Mouse (Mus musculus): Measurements from ENCODE around the gene Fam102a. TPM values are rescaled to one million over a fixed set of nuclear protein-coding genes. Genes with fewer than 3 reads are reported as not detected.

The Fam102a gene
- total RNA-seq, 4 experiments from 2014 or later = 1.6 to 3.8 (median 2.9) TPM

DNA sequence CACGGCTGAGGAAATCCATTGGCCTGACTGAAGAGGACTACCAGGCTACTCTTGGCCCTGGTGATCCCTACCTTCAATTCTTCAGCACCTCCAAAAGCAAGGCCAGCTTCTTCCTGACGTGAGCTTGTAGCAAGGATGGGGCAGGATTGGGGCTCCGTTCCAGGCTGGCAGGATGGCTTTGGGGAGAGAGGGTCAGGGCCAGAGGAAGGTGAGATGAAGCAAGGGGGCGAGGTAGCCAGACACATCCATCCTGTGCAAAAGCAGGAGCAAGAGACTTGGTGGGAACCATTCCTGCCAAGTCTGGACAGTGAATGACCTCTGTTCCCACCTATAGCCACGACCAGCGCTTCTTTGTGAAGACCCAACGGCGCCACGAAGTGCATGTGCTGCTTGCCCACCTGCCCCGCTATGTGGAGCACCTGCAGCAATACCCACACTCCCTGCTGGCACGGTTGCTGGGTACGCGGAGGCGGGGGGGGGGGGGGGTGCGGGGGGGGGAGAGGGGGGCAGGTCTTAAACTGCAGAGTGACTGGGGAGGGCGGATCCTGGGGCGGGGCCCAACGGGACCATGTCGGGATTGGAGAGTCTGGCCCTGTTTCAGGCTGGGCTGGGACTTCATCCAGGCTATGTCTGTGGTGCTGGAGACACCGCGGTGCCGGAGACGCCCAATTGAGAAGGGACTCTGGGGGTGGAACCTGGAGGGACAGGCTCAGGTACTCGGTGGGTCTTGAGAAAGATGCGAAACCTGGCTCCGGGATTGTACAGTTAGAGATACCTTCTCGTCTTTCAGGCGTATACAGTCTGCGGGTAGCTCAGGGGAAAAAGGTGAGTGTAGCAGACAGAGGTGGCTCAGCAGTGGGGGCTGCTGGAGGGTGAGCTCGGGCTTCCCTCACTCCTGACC is 43.3 kb downstream of the Fam102a start:
- DNase-seq (ENCODE audit: low spot score in 2 of 2) = no peak

DNA sequence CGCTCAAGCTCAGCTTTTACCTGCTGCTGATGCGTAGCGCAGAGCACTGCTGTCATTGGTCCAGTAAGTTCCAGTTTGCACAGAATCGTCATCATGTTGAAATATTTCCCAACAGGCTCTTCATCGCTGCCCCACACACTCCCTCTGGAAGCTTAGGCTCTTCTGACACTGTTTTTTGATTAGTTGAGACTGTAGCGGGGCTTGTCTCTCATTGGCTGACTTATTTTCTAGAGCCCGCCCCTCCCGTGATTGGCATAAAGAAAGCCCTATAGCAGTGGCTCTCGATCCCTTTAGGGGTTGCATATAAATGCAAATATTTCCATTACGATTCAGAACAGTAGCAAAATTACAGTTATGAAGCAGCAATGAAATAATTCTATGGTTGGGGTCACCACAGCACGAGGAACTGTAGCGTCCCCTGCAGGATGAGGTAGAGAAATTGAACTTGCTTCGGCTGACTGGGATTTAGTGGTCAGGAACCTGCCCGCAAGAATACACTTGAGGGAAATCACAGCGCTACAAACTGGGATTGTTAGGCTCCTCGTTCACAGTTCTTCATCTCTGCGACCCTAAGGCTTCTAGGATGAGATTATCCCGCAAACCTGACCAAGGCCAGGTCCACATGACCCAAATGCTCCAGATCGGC is 46.4 kb downstream of the Fam102a start:
- DNase-seq (ENCODE audit: low spot score in 2 of 2) = no peak

DNA sequence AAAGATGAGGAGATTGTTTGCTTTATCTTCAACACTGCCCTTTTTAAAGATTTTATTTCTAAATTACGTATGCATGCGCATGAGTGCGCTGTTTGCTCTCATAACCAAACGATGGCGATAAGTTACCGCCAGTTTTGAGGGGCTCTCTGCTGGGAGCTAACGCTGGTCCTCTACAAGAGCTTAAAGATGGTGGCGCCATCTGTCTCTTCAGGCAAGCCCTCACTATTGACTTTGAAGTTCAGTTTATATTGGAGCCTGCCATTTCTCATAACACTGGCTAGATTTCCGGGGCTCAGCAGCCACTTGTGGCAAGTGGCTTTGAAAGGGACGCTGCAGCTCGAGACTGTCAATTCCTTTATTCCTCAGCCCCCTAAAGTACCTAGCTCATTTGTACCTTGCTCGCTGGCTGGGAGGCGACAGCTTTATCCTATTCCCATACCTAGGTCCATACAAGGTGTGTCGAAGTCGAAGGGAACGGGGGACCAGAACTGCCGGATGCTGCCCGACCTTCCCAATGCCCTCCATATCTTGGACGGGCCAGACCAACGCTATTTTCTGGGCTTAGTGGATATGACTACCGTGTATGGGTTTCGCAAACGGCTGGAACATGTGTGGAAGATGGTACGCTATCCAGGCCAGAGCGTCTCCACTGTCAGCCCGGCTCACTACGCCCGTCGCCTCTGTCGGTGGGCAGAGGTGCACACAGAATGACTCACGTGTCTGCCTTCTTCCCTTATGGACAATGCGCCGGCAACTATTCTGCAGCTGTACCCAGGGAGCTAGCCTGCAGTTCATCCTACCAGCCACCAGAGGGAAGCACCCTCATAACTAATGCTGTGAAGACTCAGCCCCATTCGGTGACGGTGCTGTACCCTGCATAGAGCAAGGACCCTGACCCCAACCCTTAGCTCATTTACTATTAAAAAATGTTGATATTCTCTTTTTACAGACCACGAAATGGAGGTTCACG is 48.0 kb downstream of the Fam102a start:
- peak; percentile 61 to 70 for DNase-seq (ENCODE audit: low spot score in 2 of 2)

DNA sequence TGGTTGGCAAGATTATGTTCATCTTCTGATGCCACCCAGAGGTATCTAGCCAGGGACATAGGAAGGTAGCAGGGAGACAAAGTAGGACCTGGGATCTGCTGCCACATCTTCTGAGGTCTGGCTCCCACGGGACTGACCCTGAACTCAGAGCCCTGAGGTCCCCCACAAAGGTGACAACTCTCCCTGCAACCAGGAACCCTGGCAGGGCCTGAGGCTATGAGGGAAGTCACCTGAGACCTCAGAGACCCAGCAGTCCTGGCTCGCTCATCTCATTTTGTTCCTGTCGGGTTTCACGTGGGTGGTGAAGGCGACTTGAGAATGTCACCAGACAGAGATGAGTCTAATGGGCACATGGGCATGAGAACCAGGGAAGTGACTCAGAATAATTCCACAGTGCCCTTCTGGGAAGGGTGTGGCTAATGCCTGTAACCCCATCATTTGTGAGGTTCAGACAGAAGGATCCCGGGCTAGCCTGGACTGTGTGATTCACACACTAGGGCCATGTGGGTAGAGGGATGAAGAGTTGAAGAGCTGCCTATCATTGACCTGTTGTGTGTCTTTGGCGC is 50.1 kb downstream of the Fam102a start:
- no peak for DNase-seq (ENCODE audit: low spot score in 2 of 2)

DNA sequence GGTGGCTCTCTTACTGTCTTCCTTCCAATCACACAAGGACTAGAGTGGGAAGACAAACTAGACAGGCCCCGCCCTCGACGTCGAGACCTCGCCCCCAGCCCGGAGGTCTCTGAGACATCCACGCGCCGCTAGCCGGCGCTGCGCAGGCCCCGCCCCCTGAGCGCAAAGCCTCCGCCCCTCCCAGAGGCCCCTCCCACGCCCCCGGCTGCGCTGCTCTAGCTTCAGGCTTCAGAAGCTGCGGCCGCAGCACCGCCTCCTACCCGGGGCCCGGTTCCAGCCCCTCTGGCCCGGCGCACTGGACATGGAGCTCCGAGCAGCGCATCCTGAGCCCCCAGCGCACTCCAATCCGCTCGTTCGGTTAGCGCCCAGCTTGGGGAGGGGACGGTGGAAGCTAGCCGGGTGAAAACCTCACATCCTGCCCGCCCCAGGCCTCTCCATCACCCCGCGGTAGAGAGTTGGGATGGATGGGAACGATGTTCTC is 51.8 kb downstream of the Fam102a start, which contains the start of gene St6galnac4:
St6galnac4 (plus strand) TSS at position 225 of the 481 bp plus-strand sequence.
- peak; percentile 85 to 89 for DNase-seq (ENCODE audit: low spot score in 2 of 2)

DNA sequence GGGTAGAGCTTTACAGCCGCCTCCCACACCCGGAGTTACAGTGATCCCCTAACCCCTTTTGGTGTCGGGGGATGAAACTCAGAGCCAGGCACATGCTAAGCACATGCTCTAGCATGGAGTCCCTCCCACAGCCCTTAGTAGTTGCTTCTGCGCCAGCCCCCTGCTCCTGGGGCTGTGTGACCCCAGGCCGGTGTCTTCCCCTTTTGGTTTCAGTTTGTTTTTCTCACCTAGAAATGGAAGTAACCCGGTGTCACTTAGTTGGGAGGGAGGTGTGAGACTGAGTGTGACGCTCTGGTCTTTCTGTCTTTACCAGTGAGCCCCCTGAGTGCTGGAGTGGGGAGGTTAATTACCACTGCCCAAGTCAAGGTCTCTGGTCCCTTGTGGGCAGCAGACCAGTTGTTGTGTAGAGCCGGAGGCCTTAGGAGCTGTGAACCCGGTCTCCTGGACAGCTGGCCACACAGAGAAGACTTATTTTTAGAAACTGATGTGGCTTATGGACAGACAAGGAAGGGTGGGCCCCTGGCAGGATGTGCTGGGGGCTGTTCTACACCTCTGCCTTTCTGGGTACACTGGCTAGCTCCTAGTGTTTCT is 52.7 kb downstream of the Fam102a start:
- peak in 1 of 2 experiments; percentile 50 for DNase-seq (ENCODE audit: low spot score in 2 of 2)

DNA sequence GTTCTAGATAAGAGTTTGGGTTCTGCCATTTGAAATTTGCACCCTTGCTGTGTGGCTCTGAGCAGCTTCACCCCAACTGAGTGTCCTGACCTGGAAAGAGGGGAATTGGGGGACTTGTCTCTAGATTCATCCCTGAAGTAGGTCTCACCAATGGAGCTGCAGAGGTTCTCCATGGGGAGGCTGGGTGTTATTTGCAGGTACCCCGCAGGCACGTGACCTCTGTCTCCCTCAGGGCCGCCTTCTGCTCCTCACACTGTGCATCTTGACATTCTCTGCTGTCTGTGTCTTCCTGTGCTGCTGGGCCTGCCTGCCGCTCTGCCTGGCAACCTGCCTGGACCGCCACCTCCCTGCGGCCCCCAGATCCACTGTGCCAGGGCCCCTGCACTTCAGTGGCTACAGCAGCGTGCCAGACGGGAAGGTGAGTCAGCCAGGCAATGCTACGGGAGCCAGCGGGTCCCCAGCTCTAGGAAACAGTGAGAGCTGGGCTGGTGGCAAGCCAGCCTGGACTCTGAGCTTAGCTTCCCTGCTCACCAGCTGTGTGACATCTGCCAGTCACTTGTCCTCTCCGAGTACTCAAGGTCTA is 54.2 kb downstream of the Fam102a start:
- no peak for DNase-seq (ENCODE audit: low spot score in 2 of 2)

DNA sequence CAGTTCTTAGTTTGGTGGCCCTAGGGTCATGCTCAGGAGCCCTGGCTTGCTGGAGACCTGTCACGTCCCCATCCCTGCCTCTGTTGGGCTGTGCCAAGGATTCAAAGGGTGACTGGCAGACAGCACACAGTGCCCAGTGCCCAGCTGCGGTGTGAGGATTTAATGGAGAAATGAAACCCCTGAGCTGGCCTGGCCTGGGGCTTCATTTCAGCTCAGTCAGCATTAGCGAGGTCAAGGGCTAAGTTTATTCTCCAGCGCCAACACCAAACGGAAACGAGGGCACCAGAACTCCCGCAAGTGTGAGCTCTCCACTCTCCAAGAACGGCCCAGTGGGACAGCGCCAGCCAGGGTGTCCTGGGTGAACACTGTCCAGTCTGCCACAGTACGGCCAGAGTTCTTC is 55.1 kb downstream of the Fam102a start:
- peak; percentile 58 to 71 for DNase-seq (ENCODE audit: low spot score in 2 of 2)

DNA sequence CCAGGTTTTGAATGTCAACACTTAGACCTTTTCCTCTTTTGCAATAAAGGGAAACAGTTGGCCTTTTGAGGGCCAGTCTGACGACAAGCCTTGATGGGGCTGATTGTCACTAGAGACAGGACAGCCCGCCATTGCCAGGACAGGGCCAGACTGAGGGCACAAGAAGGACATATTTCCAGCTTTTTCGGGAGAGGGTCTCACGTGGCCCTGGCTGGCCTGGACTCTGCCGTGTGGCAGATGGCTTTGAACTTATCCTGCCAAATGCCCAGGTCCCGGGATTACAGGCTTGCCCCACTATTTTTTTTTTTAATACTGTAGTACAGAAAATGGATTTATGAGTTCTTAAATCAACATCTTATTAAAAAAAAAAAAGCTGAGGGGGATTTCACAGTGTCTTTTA is 56.1 kb downstream of the Fam102a start:
- DNase-seq (ENCODE audit: low spot score in 2 of 2) = no peak

DNA sequence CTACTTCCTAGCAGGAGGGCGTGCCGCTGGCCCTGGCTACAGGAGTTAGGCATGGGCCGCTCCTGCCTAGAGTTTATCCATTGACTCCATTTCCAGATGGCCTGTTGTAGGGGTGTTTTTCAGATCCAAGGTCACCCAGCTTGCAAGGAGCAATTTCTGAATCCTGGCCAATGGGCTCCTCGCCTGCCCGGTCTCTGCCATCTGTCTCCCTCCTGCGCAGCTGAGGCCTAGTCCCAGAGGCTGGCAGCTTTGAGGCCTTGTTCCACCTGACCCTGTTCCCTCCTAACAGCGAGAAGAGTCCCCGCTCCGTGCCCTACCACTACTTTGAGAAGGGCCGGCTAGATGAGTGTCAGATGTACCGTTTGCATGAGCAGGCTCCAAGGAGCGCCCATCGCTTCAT is 61.6 kb downstream of the Fam102a start:
- no peak for DNase-seq (ENCODE audit: low spot score in 2 of 2)

DNA sequence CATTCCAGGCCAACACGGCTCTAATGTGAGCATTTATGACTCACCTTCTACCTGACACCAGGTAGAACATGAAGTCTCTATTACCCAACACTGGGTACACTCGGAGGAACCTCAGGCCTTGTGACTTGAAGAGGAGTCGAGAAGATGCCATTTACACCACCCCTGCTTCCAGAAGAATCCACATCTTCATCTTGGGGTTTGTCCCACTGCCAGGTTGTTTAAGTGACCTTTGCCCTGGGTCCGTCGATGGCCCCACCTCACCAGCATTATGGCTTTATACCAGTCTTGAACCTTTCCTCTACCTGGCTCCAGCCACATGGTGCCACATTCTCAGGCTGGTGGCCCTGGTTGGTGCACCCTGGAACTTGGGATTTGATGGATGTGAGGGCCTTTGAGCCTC is 62.1 kb downstream of the Fam102a start:
- no peak for DNase-seq (ENCODE audit: low spot score in 2 of 2)

DNA sequence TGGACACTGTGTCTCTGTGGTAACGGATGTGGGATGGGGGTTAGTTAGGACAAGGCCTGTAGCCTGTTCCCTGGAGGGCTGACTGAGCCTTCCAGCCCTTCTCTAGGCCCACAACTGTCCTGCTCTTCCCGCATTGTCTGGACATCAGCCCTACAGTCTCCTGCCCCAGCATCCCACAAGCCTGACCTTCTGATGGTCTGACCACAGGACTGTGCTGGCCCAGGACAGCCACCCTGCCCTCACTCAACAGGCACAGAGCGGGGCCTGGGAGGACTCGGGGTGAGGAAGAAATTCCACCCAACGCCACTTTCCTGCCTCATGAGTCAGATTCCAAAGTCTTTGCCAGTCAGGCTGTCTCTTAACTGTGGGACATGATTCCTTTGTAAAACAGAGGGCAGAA is 62.6 kb downstream of the Fam102a start:
- DNase-seq (ENCODE audit: low spot score in 2 of 2) = no peak

DNA sequence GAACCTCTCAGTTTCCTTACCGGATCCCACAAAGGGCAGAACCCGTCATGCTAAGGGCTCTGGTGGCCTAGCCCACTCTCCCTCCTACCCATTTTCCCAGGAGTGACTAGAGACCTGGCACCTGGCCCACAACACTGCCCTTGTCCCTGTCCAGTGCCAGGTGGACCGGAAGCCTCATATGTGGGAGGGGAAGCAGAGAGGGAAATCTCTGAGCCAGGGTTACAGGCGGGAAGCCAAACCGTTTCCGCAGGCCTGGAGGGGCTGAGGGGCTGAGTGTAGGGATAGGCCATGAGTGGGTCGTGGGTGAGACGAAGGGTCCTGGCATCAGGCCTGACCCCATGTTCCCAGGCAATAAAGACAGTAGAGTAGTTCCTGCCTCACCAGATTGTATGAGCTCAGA is 63.4 kb downstream of the Fam102a start:
- DNase-seq (ENCODE audit: low spot score in 2 of 2) = no peak

DNA sequence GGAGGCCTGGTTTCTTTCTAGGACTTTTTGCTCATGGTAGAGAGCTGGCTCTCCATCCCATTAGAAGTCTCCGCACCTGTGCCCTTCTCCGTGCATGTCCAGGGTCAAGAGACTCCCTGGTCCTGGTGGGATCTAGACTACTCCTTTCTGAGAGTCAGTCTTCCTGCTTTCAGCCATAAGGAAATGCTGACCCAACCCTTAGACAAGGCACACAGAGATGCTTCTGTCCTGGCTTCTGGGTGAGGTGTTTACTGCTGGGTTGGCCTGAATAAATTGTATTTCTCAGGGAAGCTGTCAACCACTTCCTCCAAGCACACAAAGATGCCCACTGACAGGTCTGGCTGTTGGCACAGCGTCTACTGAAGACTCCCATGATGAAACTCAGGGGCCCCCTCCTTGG is 64.3 kb downstream of the Fam102a start, which contains the start of gene St6galnac6:
St6galnac6 (plus strand) TSS at position 301 of the 400 bp plus-strand sequence.
- no peak for DNase-seq (ENCODE audit: low spot score in 2 of 2)

DNA sequence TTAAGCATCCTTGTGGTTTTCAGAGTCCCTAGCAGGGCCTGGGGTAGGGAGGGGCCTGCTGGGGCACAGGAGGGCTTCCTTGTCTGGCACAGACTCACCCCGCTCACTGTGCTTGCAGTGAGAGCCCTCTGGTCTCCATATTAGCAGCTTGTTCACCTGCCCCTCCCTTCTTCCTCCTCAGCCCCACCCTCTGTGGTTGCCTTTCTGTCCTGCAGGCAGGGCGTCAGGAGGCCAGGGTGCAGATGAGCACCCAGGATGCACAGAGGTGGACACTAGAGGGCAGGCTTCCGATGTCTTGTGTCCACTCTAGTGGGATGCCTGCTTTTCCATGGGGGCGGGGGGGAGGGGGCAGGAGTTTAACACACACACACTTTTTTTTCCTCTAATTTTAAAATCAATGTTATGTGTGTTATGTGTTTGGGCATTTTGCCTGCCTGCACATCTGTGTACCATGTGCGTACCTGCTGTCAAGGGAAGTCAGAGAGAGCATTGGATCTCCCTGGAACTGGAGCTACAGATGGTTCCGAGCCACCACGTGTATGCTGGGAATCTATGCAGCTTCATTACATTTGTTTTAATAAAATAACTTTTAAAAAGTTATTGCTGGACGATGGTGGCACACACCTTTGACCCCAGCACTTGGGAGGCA is 66.4 kb downstream of the Fam102a start:
- no peak for DNase-seq (ENCODE audit: low spot score in 2 of 2)

DNA sequence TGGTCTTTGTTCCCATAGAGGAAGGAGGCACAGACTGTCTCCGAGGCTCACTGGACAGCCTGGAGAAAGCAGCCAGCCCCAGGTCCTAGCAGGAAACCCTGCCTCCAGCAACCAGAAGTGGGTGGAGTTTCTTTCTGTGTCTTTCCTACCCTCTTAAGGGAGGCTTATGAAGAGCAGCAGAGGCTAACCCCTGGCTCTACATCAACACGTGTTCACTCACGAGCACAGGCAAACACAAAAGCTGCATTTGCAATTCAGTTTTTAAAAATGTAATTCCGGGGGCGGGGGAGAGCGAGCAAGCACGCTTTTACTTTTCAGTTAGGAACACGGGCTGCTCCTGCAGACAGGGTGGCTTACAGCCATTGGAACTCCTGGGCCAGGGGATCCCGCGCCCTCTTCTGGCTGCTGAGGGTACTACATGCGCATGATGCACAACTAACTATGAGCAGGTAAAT is 67.5 kb downstream of the Fam102a start:
- peak; percentile 81 to 84 for DNase-seq (ENCODE audit: low spot score in 2 of 2)

DNA sequence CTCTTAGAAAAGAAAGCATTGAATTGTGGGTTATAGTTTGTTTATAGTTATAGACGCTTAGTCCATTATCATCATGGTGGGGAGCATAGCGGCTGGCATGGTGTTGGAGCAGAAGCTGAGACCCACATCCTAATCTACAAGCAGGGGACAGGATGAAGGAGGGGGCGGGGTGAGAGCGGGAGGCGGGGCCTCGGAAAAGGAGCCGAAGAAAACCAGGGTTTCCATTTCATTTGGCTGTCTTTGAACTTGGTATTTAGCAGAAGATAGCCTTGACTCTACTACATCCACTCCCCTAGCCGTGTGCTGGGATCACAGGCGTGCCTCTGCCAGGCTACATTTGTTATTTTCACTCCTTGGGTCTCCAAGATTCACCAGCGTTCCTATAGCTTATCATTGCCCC is 69.5 kb downstream of the Fam102a start:
- DNase-seq (ENCODE audit: low spot score in 2 of 2) = no peak

DNA sequence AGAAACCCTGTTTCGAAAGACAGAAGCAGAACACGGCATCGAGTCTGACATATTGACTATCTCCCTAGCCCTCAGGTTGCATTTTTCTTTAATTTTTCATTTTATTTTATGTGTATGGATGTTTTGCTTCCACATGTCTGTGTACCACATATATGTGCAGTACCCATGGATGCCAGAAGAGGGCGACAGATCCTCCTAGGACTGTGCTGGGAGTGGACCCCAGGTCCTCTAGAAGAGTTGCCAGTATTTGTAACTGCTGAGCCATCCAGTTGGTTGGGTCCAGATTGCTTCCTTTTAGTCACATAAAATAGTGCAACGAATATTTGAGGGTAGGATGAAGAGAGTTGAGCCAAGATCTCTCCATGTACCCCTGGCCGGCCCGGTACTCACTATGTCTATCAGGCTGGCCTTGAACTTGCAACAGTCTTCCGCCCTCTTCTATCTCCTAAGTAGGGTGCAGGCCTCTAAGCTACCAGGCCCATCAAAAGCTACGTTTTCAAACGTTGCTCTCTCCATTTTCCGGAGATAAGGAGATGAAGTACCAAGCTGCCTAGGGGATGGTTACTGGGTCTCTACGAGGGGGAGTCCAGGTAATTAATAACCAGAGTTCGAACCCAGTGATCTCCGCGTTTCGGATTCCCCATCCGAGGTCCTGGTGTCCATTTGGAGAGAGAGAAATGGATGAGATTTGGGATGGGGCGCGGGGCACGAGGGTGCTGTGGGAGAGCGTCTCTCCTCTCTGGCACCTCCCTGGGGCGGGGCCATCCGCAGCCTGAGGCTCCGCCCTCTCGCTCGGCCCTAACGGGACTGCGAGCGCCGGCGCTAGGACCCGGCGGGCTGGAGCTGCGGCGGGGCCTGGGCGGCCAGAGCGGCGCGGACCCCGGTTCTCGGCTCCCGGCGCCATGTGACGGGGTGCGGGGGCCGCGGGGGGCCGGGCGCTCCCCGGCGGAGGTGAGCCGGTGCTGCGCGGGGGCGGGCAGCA is 71.3 kb downstream of the Fam102a start:
- peak; percentile 85 to 89 for DNase-seq (ENCODE audit: low spot score in 2 of 2)

Measured in gastrocnemius, adult 8-10 months (tissue).